Mouse (Mus musculus): ENCODE data around the gene Olfr1278.

The Olfr1278 gene

GRCm38 (mm10) chr2:111289836-111290235, at the start of gene Olfr1278:
TSS of gene Olfr1278 (plus strand) at chr2:111290136.
- no peak for DNase-seq (ENCODE audit: low read depth, low spot score)

- no peak for DNase-seq (ENCODE audit: low read depth, low spot score)
Measured at GRCm38 (mm10) chr2:111254216-111254615, 35.7 kb upstream of the Olfr1278 start, which contains the start of gene Olfr1276. TSS of gene Olfr1276 (plus strand) at chr2:111254516.

GRCm38 (mm10) chr2:111274006-111274405, 15.9 kb upstream of the Olfr1278 start, which contains the start of gene Olfr1277:
TSS of gene Olfr1277 (minus strand) at chr2:111274106.
- DNase-seq (ENCODE audit: low read depth, low spot score) = peak; percentile 1

- DNase-seq (ENCODE audit: low read depth, low spot score) = no peak
Measured at GRCm38 (mm10) chr2:111298541-111298940, 8.6 kb downstream of the Olfr1278 start.

- DNase-seq (ENCODE audit: low read depth, low spot score) = peak; percentile 37
Measured at GRCm38 (mm10) chr2:111300374-111300773, 10.4 kb downstream of the Olfr1278 start, which contains the start of gene Olfr1279. TSS of gene Olfr1279 (plus strand) at chr2:111300635.

- DNase-seq (ENCODE audit: low read depth, low spot score) = no peak
Measured at GRCm38 (mm10) chr2:111313717-111314116, 23.8 kb downstream of the Olfr1278 start, which contains the start of gene Olfr1280. TSS of gene Olfr1280 (plus strand) at chr2:111314017.

- DNase-seq (ENCODE audit: low read depth, low spot score) = no peak
Measured at GRCm38 (mm10) chr2:111326220-111326619, 36.3 kb downstream of the Olfr1278 start, which contains the start of gene Olfr1281. TSS of gene Olfr1281 (plus strand) at chr2:111326520.

- peak; percentile 10 for DNase-seq (ENCODE audit: low read depth, low spot score)
Measured at GRCm38 (mm10) chr2:111333721-111334120, 43.8 kb downstream of the Olfr1278 start.

GRCm38 (mm10) chr2:111335976-111336375, 46.0 kb downstream of the Olfr1278 start, which contains the start of gene Olfr1282:
TSS of gene Olfr1282 (minus strand) at chr2:111336076.
- no peak for DNase-seq (ENCODE audit: low read depth, low spot score)

Data from brain, adult 2 months (tissue).